Mouse (Mus musculus) MN1 (cell line): ENCODE measurements around the gene Scd1.
A peak's percentile ranks its signal among the peaks of the same experiment; 100 is the strongest.
"Not testable (repeated sequence)": the region's sequence is repeated elsewhere in the genome, so short reads cannot be mapped to it uniquely, and the experiment has no call there.

Experiments
- DNase-seq: peaks from one replicate; pipeline ENCODE4 v3.0.0-alpha.2; 2016; ENCODE audit warnings: low spot score

Scd1 gene

GRCm38 (mm10) chr19:44400076-44400475 lies 7.6 kb downstream of the Scd1 start:
- DNase-seq: peak; percentile 23

GRCm38 (mm10) chr19:44396742-44397141 lies 10.9 kb downstream of the Scd1 start:
- no peak for DNase-seq

DNA sequence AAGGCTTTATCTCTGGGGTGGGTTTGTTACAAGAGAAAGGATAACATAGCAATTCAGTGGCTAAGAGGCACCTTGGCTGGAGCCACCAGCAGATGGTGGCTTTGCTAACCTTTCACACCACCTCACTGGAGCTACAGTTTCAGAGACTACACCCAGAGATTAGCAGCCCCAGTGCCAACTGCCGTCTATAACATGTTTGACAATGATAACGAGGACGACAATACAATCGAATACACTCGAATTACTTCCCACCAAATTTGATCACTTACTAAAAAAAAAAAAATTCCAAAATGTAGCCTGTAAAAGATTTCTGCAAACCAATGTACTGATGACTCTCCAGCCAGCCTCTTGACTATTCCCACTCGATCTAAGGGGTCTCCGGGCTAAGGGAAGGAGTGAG lies 12.7 kb downstream of the Scd1 start:
- DNase-seq: no peak

DNA sequence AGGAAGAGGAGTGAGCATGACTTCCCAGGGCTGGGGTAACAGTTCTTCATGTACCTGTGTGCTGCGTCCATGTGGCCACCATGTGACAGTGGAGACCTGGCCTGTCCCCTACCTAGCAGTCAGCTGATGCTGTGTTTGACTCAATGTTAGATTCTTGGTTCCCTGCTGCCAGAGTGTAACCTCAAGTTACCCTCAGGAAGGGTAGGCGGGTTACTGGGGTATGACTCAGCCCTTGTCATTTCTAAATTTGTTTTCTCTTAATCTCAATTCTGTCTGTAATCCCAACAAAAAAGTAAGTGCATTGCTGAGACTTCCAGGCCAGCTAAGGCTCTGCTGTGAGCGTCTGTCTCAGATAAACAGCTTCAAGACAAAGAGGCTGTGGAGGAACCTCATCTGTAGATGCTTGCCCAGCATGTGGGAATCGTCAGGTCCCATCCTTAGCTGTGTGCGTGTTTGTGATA lies 13.7 kb downstream of the Scd1 start:
- no peak for DNase-seq

DNA sequence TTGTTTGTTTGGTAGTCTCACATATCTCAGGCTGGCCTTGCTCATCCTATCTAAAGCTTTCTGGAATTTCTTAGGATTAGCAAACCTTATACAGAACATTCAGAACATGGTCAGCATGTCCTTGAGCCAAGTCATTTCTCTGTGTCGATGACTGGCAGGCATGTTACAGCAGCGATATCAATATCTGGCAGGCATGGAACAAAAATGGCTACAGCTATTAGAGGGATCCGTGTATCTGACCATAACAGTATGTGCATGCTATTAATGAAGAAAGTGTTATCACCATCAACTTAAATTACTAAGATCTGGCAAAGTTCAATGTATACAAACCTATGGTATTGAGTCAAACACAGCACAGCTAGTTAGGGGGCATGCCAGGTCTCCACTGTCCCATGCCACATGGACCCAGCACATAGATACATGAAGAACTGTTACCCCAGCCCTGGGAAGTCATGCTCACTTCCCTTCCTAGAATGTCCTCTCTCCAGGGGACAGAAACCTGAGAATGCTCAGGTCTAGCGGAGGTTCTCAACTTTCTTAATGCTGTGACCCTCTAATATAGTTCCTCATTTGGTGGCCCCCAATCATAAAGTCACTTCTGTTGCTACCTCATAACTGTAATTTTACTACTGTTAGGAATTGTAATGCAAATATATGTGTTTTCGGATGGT lies 15.2 kb downstream of the Scd1 start:
- DNase-seq: no peak

- no peak for DNase-seq
Measured at GRCm38 (mm10) chr19:44391856-44392255, 15.8 kb downstream of the Scd1 start.

- DNase-seq: no peak
Measured at GRCm38 (mm10) chr19:44389507-44389906, 18.2 kb downstream of the Scd1 start.

DNA sequence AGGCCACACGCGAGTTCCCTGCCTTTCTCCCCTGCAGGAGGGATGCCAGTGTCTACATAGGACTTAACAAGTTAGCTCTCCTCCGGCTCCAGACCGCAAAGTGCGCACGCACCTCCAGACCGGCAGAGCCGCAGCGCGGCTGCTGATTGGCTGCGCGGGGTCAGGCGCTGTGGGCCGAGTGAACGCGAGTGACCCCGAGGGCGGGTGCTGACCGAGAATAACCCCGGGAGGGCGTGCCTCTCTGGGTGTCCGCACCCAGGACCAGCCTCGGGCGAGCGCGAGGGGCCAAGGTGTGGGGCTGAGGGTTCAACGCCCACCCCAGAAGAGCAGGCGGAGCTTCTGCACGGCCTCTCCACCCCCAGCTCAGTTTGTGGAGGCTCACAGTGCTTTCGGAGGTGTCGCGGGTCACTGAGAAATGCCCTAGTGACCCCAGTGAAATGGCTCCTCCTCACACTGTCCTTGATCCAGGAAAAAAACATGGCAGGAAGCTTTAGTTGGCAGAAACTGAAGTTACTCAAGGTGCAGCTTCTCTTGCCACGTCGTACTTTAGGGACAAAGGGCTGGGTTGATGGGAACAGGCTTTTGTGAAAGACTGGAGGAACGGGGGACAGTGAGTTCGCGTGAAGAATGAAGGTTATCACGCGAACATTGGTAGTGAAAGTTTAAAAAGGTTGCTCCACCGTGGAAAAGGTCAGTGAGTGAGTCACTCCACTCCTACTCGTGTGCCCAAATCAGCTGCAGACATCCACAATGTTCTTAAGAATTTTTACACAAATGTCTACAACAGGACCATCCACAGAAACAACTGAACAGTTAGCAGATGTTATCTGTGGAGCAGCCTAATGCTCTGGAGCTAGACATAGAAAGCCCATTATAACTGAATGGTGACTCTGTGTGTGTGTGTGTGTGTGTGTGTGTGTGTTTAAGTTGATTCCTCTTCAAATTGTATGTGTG lies 18.9 kb downstream of the Scd1 start:
- peak; percentile 94 for DNase-seq

DNA sequence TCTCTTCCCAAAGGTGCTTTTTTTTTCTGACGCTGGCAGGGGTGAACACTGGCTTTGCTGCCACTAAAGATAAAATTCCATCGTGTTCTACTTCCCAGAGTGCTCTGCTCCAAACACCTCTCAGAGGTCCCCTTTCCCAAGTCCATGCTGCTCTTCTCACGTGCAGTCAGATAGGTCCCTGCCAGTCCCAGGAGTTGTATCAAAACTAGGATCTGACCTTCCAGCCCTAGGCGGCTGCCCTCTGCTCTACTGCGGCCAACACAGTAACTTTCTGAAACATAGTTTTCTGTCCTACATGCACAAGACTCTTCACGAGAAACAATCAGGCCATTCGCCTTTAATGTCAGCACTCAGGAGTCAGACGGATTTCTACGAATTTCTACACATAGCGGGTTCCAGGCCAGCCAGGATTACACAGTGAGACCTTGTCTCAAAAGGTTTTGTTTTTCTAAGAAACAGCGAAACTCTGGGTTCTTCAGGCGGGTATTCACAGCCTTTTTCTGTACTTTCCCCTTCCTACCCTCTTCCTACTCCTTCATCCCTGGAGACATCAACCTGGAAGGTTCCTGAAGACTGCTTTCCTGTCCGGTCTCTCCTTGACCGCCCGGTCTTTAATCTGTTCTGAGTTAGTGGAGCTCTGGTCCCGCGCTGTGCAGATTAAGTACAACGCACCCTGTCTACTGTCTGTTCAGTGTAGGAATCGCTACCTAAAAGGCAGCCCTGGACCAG lies 19.8 kb downstream of the Scd1 start:
- DNase-seq: peak; percentile 11

DNA sequence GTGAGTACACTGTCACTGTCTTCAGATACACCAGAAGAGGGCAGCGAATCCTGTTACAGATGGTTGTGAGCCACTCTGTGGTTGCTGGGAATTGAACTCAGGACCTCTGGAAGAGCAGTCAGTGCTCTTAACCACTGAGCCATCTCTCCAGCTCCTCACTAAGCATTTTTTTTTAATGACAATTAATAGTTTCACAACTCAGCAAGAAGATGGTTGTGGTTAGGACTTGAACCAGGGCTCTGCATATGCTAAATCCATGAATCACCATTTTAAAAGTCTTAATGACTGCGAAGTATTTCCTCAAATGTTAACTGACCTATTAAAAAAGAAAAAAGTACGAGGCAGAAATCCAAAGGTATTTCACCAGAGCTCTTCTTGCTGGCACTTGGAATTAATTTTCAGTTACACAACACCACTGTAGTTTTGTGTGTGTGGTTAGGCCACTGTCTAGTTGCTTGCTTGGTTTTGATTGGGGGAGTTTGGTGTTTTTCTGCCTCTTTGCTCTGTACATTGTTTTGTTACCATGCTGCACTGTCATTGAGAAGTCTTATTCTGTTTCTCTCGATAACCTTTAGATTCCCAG lies 20.5 kb downstream of the Scd1 start:
- DNase-seq: no peak

GRCm38 (mm10) chr19:44385887-44386498 lies 21.7 kb downstream of the Scd1 start:
- DNase-seq: no peak

- no peak for DNase-seq
Measured at GRCm38 (mm10) chr19:44382682-44383321, 24.9 kb downstream of the Scd1 start.

- DNase-seq: no peak
Measured at GRCm38 (mm10) chr19:44380065-44380464, 27.6 kb downstream of the Scd1 start.

- DNase-seq: no peak
Measured at GRCm38 (mm10) chr19:44379090-44379489, 28.6 kb downstream of the Scd1 start.

GRCm38 (mm10) chr19:44377629-44378375 lies 29.9 kb downstream of the Scd1 start:
- DNase-seq: no peak

GRCm38 (mm10) chr19:44376511-44376951 lies 31.1 kb downstream of the Scd1 start:
- DNase-seq: no peak

- DNase-seq: peak; percentile 58
Measured at GRCm38 (mm10) chr19:44372969-44373368, 34.7 kb downstream of the Scd1 start.

- no peak for DNase-seq
Measured at GRCm38 (mm10) chr19:44370231-44370630, 37.4 kb downstream of the Scd1 start.

GRCm38 (mm10) chr19:44369371-44369770 lies 38.3 kb downstream of the Scd1 start:
- DNase-seq: no peak

GRCm38 (mm10) chr19:44367076-44367475 lies 40.6 kb downstream of the Scd1 start:
- not testable (repeated sequence) for DNase-seq
